Mouse (Mus musculus) embryonic fibroblast, embryonic 13.5 days (primary cell): ENCODE measurements around the gene Peli1.

Source experiments
- CTCF ChIP-seq: IDR thresholded peaks from 2 replicates; pipeline ENCODE4 v1.5.1; 2011; ENCODE audit warnings: mild to moderate bottlenecking, control low read depth, low read length, moderate library complexity, borderline replicate concordance; ENCODE audit not compliant: insufficient read depth
- POLR2A ChIP-seq: IDR thresholded peaks from 2 replicates; pipeline ENCODE4 v1.6.1; 2011; ENCODE audit warnings: low read depth, mild to moderate bottlenecking, control low read depth, low read length, moderate library complexity

GRCm38 (mm10) chr11:21079400-21079799 lies 11.7 kb upstream of the Peli1 start:
- no peak for TF ChIP-seq CTCF
- TF ChIP-seq POLR2A: no peak
